Mouse (Mus musculus): ENCODE data around the gene Troap.

- TF ChIP-seq CTCF (IDR thresholded peaks at IDR 0.05; ENCODE audit: extremely low read depth, insufficient read length, insufficient replicate concordance, low read depth, low read length) (no peak), POLR2A (IDR thresholded peaks at IDR 0.05; ENCODE audit: low read depth, low read length) (no peak)
These were observed 52.5 kb downstream of the Troap start for GRCm38 (mm10) chr15:99126816-99127365.
